Mouse (Mus musculus) neural tube, embryonic 14.5 days (tissue): ENCODE measurements around the gene Tanc2. TPM values are rescaled to one million over a fixed set of nuclear protein-coding genes. Genes with fewer than 3 reads are reported as not detected.

Source experiments
- ATAC-seq: fragments of 200-750 bp; cut with Nextera tagmentation; 2 replicates; pipeline ENCODE4 v1.8.0; 2017; ENCODE audit warnings: low read depth, mild to moderate bottlenecking, moderate TSS enrichment, moderate library complexity
- H3K27ac ChIP-seq: fragments of 300-500 bp; sonication (generic); 2 replicates; pipeline ENCODE4 v1.5.1; 2014; ENCODE audit warnings: low read depth, mild to moderate bottlenecking, control low read depth, low read length, moderate library complexity, mixed read lengths
- H3K27me3 ChIP-seq: fragments of 300-500 bp; sonication (generic); 2 replicates; pipeline ENCODE4 v1.6.1; 2014; ENCODE audit warnings: low read length; ENCODE audit not compliant: control insufficient read depth, insufficient read depth
- H3K36me3 ChIP-seq: fragments of 300-500 bp; sonication (generic); 2 replicates; pipeline ENCODE4 v1.6.1; 2014; ENCODE audit warnings: low read length, mixed read lengths; ENCODE audit not compliant: control insufficient read depth, insufficient read depth
- H3K4me1 ChIP-seq: fragments of 300-500 bp; sonication (generic); 2 replicates; pipeline ENCODE4 v1.6.1; 2014; ENCODE audit warnings: low read length; ENCODE audit not compliant: control insufficient read depth, insufficient read depth
- H3K4me2 ChIP-seq: fragments of 300-500 bp; sonication (generic); 2 replicates; pipeline ENCODE4 v1.6.1; 2014; ENCODE audit warnings: mild to moderate bottlenecking, low read depth, low read length, control low read depth
- H3K4me3 ChIP-seq: fragments of 300-500 bp; sonication (generic); 2 replicates; pipeline ENCODE4 v1.5.1; 2014; ENCODE audit warnings: low read depth, low read length, control low read depth, mixed read lengths
- H3K9ac ChIP-seq: fragments of 300-500 bp; sonication (generic); replicated peaks from 2 replicates; pipeline ENCODE4 v1.6.1; 2014; ENCODE audit warnings: low read depth, mild to moderate bottlenecking, control low read depth, low read length, mixed read lengths
- H3K9me3 ChIP-seq: fragments of 300-500 bp; sonication (generic); 2 replicates; pipeline ENCODE4 v1.6.1; 2016; ENCODE audit warnings: low read length; ENCODE audit not compliant: control insufficient read depth
- WGBS: fragments of 180-500 bp; shearing (Covaris S2); extraction: QIAGEN DNeasy Blood & Tissue Kit; methylation state at CpG from one replicate; pipeline ENCODE4 v1.1.7; 2014; 5-methylcytosine and 5-hydroxymethylcytosine counted together
- polyA plus RNA-seq: library from polyadenylated mRNA; unstranded; fragments of >200 nt; fragmentation: Nextera tagmentation; extraction: Ambion mirVana; gene quantifications from 2 replicates; pipeline ENCODE4 v1.2.1, GENCODE M21; 2014

The Tanc2 gene
- polyA plus RNA-seq, 1 experiment from 2014 or later: 77.0 TPM

- no peaks in the 10 kb centered on the region for H3K9me3 ChIP-seq
- H3K9ac ChIP-seq: no peak overlapping the region
- no peak overlapping the region for H3K4me2 ChIP-seq
- no peaks in the 10 kb centered on the region for H3K27me3 ChIP-seq
- H3K4me3 ChIP-seq: no peak overlapping the region
- no peak overlapping the region for H3K27ac ChIP-seq
- ATAC-seq: no peak
- WGBS: 85% methylated on average over 5 of the region's 5 CpGs
- no peaks in the 10 kb centered on the region for H3K4me1 ChIP-seq
- no peaks in the 10 kb centered on the region for H3K36me3 ChIP-seq
Measured at GRCm38 (mm10) chr11:105934303-105934711, 344.5 kb downstream of the Tanc2 start.

GRCm38 (mm10) chr11:105934816-105935215, 345.0 kb downstream of the Tanc2 start:
- no peak for ATAC-seq
- H3K4me1 ChIP-seq: no peaks in the 10 kb centered on the region
- no peak overlapping the region for H3K27ac ChIP-seq
- WGBS: 44% methylated on average over 6 of the region's 6 CpGs
- H3K9ac ChIP-seq: no peak overlapping the region
- H3K4me3 ChIP-seq: no peak overlapping the region
- H3K4me2 ChIP-seq: no peak overlapping the region
- no peaks in the 10 kb centered on the region for H3K36me3 ChIP-seq
- H3K27me3 ChIP-seq: no peaks in the 10 kb centered on the region
- H3K9me3 ChIP-seq: no peaks in the 10 kb centered on the region

GRCm38 (mm10) chr11:105935496-105935895, 345.7 kb downstream of the Tanc2 start:
- no peaks in the 10 kb centered on the region for H3K9me3 ChIP-seq
- no peak overlapping the region for H3K4me3 ChIP-seq
- H3K4me2 ChIP-seq: no peak overlapping the region
- H3K27me3 ChIP-seq: no peaks in the 10 kb centered on the region
- 88% methylated on average over 8 of the region's 8 CpGs for WGBS
- H3K9ac ChIP-seq: no peak overlapping the region
- no peaks in the 10 kb centered on the region for H3K36me3 ChIP-seq
- no peak for ATAC-seq
- no peaks in the 10 kb centered on the region for H3K4me1 ChIP-seq
- H3K27ac ChIP-seq: no peak overlapping the region

DNA sequence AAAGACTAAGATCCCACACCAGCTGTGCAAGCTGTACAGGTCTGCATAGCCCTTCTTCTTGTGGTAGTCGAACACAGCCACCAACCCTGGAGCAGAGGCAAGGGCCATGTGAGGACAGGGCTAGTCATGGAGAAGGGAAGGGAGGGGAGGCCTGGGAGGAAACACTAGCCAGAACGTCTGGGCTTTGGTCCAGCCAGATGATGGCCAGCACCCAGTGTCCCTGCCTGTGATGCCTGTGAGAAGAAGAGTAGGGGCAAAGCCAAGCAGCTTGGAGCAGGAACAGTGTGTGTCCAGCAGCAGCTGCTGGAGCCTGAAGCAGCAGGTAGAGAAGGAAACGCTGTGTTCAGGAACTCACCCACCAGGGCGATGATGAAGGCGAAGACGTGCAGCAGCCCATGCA, 346.4 kb downstream of the Tanc2 start:
- Histone ChIP-seq H3K27ac (no peak overlapping the region), H3K9ac (no peak overlapping the region), H3K4me3 (no peak overlapping the region), H3K9me3 (no peaks in the 10 kb centered on the region), H3K36me3 (no peaks in the 10 kb centered on the region), H3K27me3 (no peaks in the 10 kb centered on the region), H3K4me1 (no peaks in the 10 kb centered on the region), H3K4me2 (no peak overlapping the region)
- WGBS: 93% methylated on average over 6 of the region's 6 CpGs
- ATAC-seq: no peak

DNA sequence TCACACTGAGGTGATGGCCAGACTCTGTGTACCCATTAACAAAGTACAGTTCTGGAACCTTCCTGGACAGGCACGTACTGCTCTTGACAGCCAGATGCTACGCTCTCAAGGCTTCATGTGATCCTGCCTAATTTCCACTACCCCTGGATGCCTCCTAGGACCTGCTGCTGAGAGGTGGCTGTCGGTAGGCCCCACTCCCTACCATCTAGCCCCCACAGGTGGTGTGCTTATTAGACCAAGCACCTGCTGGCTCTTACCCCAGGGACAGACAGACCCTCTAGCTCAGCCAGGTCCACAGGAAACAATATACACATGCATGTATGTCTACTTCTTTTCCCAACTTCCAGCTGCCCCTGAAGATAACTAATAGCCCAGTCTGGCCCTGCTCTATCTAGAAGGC, 347.2 kb downstream of the Tanc2 start:
- no peaks in the 10 kb centered on the region for H3K36me3 ChIP-seq
- no peak for ATAC-seq
- H3K27me3 ChIP-seq: no peaks in the 10 kb centered on the region
- H3K4me3 ChIP-seq: no peak overlapping the region
- WGBS: 94% methylated on average over 3 of the region's 3 CpGs
- H3K9me3 ChIP-seq: no peaks in the 10 kb centered on the region
- no peak overlapping the region for H3K4me2 ChIP-seq
- H3K27ac ChIP-seq: no peak overlapping the region
- H3K4me1 ChIP-seq: no peaks in the 10 kb centered on the region
- H3K9ac ChIP-seq: no peak overlapping the region

DNA sequence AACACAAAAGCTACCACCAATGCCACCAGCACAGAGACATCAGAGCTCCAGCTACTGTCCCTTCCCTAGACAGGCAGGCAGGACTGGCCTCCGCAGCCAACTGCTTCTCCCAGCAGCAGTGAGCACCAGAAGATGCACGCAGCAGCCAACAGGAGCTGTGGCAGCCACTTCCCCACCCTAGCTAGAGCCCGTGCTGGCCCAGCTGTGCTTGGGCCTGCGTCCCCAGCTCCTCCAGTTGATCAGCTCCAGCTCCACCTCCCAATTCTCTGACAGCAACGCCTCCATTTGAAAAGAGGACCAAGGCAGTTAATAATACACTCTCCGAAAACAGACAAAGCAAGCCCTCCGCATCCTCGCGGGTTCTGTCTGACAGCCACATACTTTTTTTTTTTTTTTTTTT, 349.0 kb downstream of the Tanc2 start:
- Histone ChIP-seq H3K27me3 (0 out of 2 replicates have a peak, but pooled peaks cover 3% of the 10 kb centered on the region), H3K9me3 (no peaks in the 10 kb centered on the region), H3K9ac (no peak overlapping the region), H3K27ac (no peak overlapping the region), H3K4me2 (no peak overlapping the region), H3K4me1 (0 out of 2 replicates have a peak, but pooled peaks cover 4% of the 10 kb centered on the region), H3K4me3 (no peak overlapping the region), H3K36me3 (no peaks in the 10 kb centered on the region)
- ATAC-seq: no peak
- 52% methylated on average over 9 of the region's 9 CpGs for WGBS

DNA sequence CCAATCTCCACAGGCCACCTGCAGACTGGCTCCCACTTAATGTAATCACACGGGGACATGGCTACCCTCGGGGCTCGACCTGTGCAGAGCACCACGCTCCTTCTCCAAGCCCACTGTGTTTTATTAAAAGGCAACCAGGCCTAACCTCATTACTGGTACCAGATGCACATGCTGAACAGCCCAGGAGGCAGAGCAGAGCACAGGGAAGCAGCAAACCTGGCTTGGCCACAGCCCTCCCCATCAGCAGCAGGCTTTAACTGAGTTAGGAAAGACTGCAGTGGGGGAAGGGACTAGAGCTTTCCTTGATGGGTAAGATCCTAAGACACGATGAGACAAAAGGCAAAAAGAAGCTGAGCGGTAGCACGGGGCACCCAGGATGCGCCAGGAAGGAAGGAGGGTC, 352.2 kb downstream of the Tanc2 start:
- Histone ChIP-seq H3K27me3 (0 out of 2 replicates have a peak, but pooled peaks cover 3% of the 10 kb centered on the region), H3K27ac (no peak overlapping the region), H3K4me1 (peaks cover 8% of the 10 kb centered on the region; the same call in 1 of the 2 replicates), H3K4me2 (no peak overlapping the region), H3K4me3 (no peak overlapping the region), H3K9ac (no peak overlapping the region), H3K9me3 (no peaks in the 10 kb centered on the region), H3K36me3 (no peaks in the 10 kb centered on the region)
- 72% methylated on average over 8 of the region's 8 CpGs for WGBS
- no peak for ATAC-seq

- Histone ChIP-seq H3K9me3 (no peaks in the 10 kb centered on the region), H3K27me3 (0 out of 2 replicates have a peak, but pooled peaks cover 3% of the 10 kb centered on the region), H3K36me3 (no peaks in the 10 kb centered on the region), H3K27ac (peak overlapping the region; percentile 22; the same call in 1 of the 2 replicates), H3K4me1 (peaks cover 8% of the 10 kb centered on the region; the same call in 1 of the 2 replicates), H3K4me2 (peak overlapping the region; percentile 84), H3K4me3 (peak overlapping the region; percentile 61), H3K9ac (peak overlapping the region; percentile 63)
- peak; percentile 72 for ATAC-seq
- 7% methylated on average over 35 of the region's 47 CpGs for WGBS
Measured at GRCm38 (mm10) chr11:105943133-105944102, 353.6 kb downstream of the Tanc2 start.

- ATAC-seq: peak; percentile 82
- H3K36me3 ChIP-seq: no peaks in the 10 kb centered on the region
- H3K27ac ChIP-seq: 0 out of 2 replicates have a peak overlapping the region, but pooled peaks have one; percentile 22
- H3K27me3 ChIP-seq: 0 out of 2 replicates have a peak, but pooled peaks cover 3% of the 10 kb centered on the region
- H3K4me2 ChIP-seq: peak overlapping the region; percentile 84
- no peaks in the 10 kb centered on the region for H3K9me3 ChIP-seq
- peak overlapping the region; percentile 63 for H3K9ac ChIP-seq
- peaks cover 8% of the 10 kb centered on the region; the same call in 1 of the 2 replicates for H3K4me1 ChIP-seq
- H3K4me3 ChIP-seq: peak overlapping the region; percentile 61
- WGBS: under 1% methylated on average over 57 of the region's 59 CpGs
Measured at GRCm38 (mm10) chr11:105944126-105944621, 354.4 kb downstream of the Tanc2 start.
